Mouse (Mus musculus) limb, embryonic 11.5 days (tissue): Measurements from ENCODE around the gene Dusp1. TPM values are rescaled to one million over a fixed set of nuclear protein-coding genes. Genes with fewer than 3 reads are reported as not detected.

Experiments
- ATAC-seq: fragments of 200-750 bp; cut with Nextera tagmentation; 2 replicates; pipeline ENCODE4 v1.8.0; 2017; ENCODE audit warnings: low read depth; ENCODE audit not compliant: insufficient number of reproducible peaks, low FRiP score, low TSS enrichment
- DNase-seq: peaks from one replicate; pipeline ENCODE4 v3.0.0-alpha.2; 2015; ENCODE audit warnings: low spot score
- H3K27ac ChIP-seq: fragments of 300-500 bp; sonication (generic); replicated peaks from 2 replicates; pipeline ENCODE4 v1.5.1; 2014; ENCODE audit warnings: low read depth, mild to moderate bottlenecking, low read length
- H3K27me3 ChIP-seq: fragments of 300-500 bp; sonication (generic); 2 replicates; pipeline ENCODE4 v1.6.1; 2014; ENCODE audit warnings: mild to moderate bottlenecking, low read length, mixed read lengths; ENCODE audit not compliant: control insufficient read depth, insufficient read depth
- H3K36me3 ChIP-seq: fragments of 300-500 bp; sonication (generic); 2 replicates; pipeline ENCODE4 v1.6.1; 2014; ENCODE audit warnings: mild to moderate bottlenecking, low read length, moderate library complexity, mixed read lengths; ENCODE audit not compliant: control insufficient read depth, insufficient read depth
- H3K4me1 ChIP-seq: fragments of 300-500 bp; sonication (generic); 2 replicates; pipeline ENCODE4 v1.6.1; 2014; ENCODE audit warnings: low read length, mixed read lengths; ENCODE audit not compliant: control insufficient read depth, insufficient read depth
- H3K4me2 ChIP-seq: fragments of 300-500 bp; sonication (generic); 2 replicates; pipeline ENCODE4 v1.6.1; 2014; ENCODE audit warnings: low read depth, mild to moderate bottlenecking, moderate library complexity; ENCODE audit not compliant: severe bottlenecking
- H3K4me3 ChIP-seq: fragments of 300-500 bp; sonication (generic); 2 replicates; pipeline ENCODE4 v1.5.1; 2014; ENCODE audit warnings: low read depth, low read length
- H3K9ac ChIP-seq: fragments of 300-500 bp; sonication (generic); 2 replicates; pipeline ENCODE4 v1.6.1; 2014; ENCODE audit warnings: mild to moderate bottlenecking, low read length
- H3K9me3 ChIP-seq: fragments of 300-500 bp; sonication (generic); 2 replicates; pipeline ENCODE4 v1.6.1; 2016; ENCODE audit warnings: low read length; ENCODE audit not compliant: control insufficient read depth
- WGBS: fragments of 180-500 bp; shearing (Covaris S2); extraction: QIAGEN DNeasy Blood & Tissue Kit; methylation state at CpG from one replicate; pipeline ENCODE4 v1.1.7; 2014; 5-methylcytosine and 5-hydroxymethylcytosine counted together
- polyA plus RNA-seq: library from polyadenylated mRNA; unstranded; fragments of >200 nt; fragmentation: Nextera tagmentation; extraction: Ambion mirVana; gene quantifications from 2 replicates; pipeline ENCODE4 v1.2.1, GENCODE M21; 2014

The Dusp1 gene
- polyA plus RNA-seq, 1 experiment from 2014 or later = 22.8 TPM

- DNase-seq (no peak), ATAC-seq (no peak)
- Histone ChIP-seq H3K4me2 (no peak overlapping the region), H3K27ac (no peak overlapping the region), H3K4me3 (no peak overlapping the region), H3K9me3 (no peaks in the 10 kb centered on the region), H3K36me3 (no peaks in the 10 kb centered on the region), H3K9ac (no peak overlapping the region), H3K4me1 (peaks cover 12% of the 10 kb centered on the region), H3K27me3 (no peaks in the 10 kb centered on the region)
- WGBS = 82% methylated on average over 5 of the region's 5 CpGs
Observed at GRCm38 (mm10) chr17:26533871-26534372, 28.0 kb downstream of the Dusp1 start.

GRCm38 (mm10) chr17:26532476-26533045, 29.4 kb downstream of the Dusp1 start:
- Histone ChIP-seq H3K4me1 (peaks cover 12% of the 10 kb centered on the region), H3K4me3 (no peak overlapping the region), H3K36me3 (no peaks in the 10 kb centered on the region), H3K9ac (no peak overlapping the region), H3K27ac (no peak overlapping the region), H3K4me2 (no peak overlapping the region), H3K9me3 (no peaks in the 10 kb centered on the region), H3K27me3 (no peaks in the 10 kb centered on the region)
- DNase-seq (no peak), ATAC-seq (no peak)
- 63% methylated on average over 4 of the region's 4 CpGs for WGBS

GRCm38 (mm10) chr17:26531395-26532027, 30.4 kb downstream of the Dusp1 start:
- no peak for ATAC-seq
- H3K27me3 ChIP-seq = no peaks in the 10 kb centered on the region
- DNase-seq = no peak

GRCm38 (mm10) chr17:26530590-26531081, 31.3 kb downstream of the Dusp1 start:
- H3K27ac ChIP-seq = no peak overlapping the region
- H3K36me3 ChIP-seq = no peaks in the 10 kb centered on the region
- H3K4me1 ChIP-seq = peaks cover 12% of the 10 kb centered on the region
- no peak overlapping the region for H3K4me3 ChIP-seq
- H3K9ac ChIP-seq = peak overlapping the region; percentile 14; the same call in 1 of the 2 replicates
- ATAC-seq (peak; percentile 57), DNase-seq (peak; percentile 63)
- WGBS = 17% methylated on average over 3 of the region's 3 CpGs
- H3K27me3 ChIP-seq = no peaks in the 10 kb centered on the region
- no peaks in the 10 kb centered on the region for H3K9me3 ChIP-seq
- no peak overlapping the region for H3K4me2 ChIP-seq

More at GRCm38 (mm10) chr17:26531395-26532027, 30.4 kb downstream of the Dusp1 start:
- H3K4me3 ChIP-seq = no peak overlapping the region
- 92% methylated on average over 7 of the region's 7 CpGs for WGBS
- H3K4me2 ChIP-seq = no peak overlapping the region
- peaks cover 12% of the 10 kb centered on the region for H3K4me1 ChIP-seq
- H3K36me3 ChIP-seq = no peaks in the 10 kb centered on the region
- H3K27ac ChIP-seq = no peak overlapping the region
- H3K9ac ChIP-seq = no peak overlapping the region
- no peaks in the 10 kb centered on the region for H3K9me3 ChIP-seq

- no peaks in the 10 kb centered on the region for H3K9me3 ChIP-seq
- no peak overlapping the region for H3K4me2 ChIP-seq
- no peak overlapping the region for H3K9ac ChIP-seq
- no peak overlapping the region for H3K27ac ChIP-seq
- peaks cover 12% of the 10 kb centered on the region for H3K4me1 ChIP-seq
- H3K36me3 ChIP-seq = no peaks in the 10 kb centered on the region
- DNase-seq (no peak), ATAC-seq (no peak)
- no peak overlapping the region for H3K4me3 ChIP-seq
- 77% methylated on average over 5 of the region's 5 CpGs for WGBS
- H3K27me3 ChIP-seq = no peaks in the 10 kb centered on the region
Observed at GRCm38 (mm10) chr17:26529791-26530241, 32.1 kb downstream of the Dusp1 start.

GRCm38 (mm10) chr17:26528751-26529150, 33.2 kb downstream of the Dusp1 start:
- Histone ChIP-seq H3K4me1 (peaks cover 12% of the 10 kb centered on the region), H3K27ac (no peak overlapping the region), H3K4me2 (no peak overlapping the region), H3K9me3 (no peaks in the 10 kb centered on the region), H3K4me3 (no peak overlapping the region), H3K36me3 (no peaks in the 10 kb centered on the region), H3K9ac (no peak overlapping the region), H3K27me3 (no peaks in the 10 kb centered on the region)
- 84% methylated on average over 6 of the region's 6 CpGs for WGBS
- DNase-seq = no peak
- no peak for ATAC-seq

- Histone ChIP-seq H3K4me3 (no peak overlapping the region), H3K9me3 (no peaks in the 10 kb centered on the region), H3K27ac (no peak overlapping the region), H3K9ac (no peak overlapping the region), H3K4me1 (peaks cover 12% of the 10 kb centered on the region), H3K27me3 (no peaks in the 10 kb centered on the region), H3K36me3 (no peaks in the 10 kb centered on the region), H3K4me2 (no peak overlapping the region)
- 94% methylated on average over 9 of the region's 9 CpGs for WGBS
- ATAC-seq (no peak), DNase-seq (no peak)
Observed at GRCm38 (mm10) chr17:26527291-26527690, 34.6 kb downstream of the Dusp1 start.

GRCm38 (mm10) chr17:26525316-26525715, 36.6 kb downstream of the Dusp1 start:
- H3K27ac ChIP-seq = no peak overlapping the region
- no peak overlapping the region for H3K4me3 ChIP-seq
- WGBS = 86% methylated on average over 7 of the region's 7 CpGs
- peaks cover 3% of the 10 kb centered on the region for H3K4me1 ChIP-seq
- DNase-seq (no peak), ATAC-seq (no peak)
- H3K9me3 ChIP-seq = no peaks in the 10 kb centered on the region
- no peaks in the 10 kb centered on the region for H3K27me3 ChIP-seq
- H3K4me2 ChIP-seq = no peak overlapping the region
- no peaks in the 10 kb centered on the region for H3K36me3 ChIP-seq
- H3K9ac ChIP-seq = no peak overlapping the region
